ENCODE assay signal across 6 mouse cellular contexts in the genomic region with DNA sequence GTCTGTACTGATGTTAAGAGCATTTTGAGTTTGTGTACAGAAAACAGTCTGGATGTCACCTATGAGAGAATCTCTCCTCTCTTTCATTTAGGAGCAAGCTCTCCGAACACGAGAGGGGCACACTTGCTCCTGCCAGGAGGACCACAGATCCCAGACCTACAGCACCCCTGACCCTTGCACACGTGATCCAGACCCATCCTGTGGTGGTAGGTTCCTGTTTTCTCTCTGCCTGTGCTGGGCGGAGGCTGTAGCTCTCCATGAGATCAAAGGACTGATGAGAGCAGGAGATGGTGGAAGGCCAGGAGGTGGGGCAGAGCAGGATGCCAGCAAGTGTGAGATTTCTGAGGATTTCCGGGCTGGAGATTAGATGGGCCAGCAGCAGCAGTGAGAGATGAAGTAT.
"Had no signal": no experiment of that assay in that cellular context is flagged by ENCODE, and none has a peak within 500 bp of the region (broad histone marks: within the 10 kb centered on the region; RNA-seq: fewer than 3 reads in every experiment).

No protein-coding gene starts in this region.

- DNase-seq: kidney, adult 2 months; layer of hippocampus, adult 9-11 months; layer of hippocampus, postnatal 36 days; lung, embryonic 14.5 days; lung, postnatal 10 days; midbrain, embryonic 14.5 days had no signal
